ENCODE assay signal across 8 mouse cellular contexts in the genomic region with DNA sequence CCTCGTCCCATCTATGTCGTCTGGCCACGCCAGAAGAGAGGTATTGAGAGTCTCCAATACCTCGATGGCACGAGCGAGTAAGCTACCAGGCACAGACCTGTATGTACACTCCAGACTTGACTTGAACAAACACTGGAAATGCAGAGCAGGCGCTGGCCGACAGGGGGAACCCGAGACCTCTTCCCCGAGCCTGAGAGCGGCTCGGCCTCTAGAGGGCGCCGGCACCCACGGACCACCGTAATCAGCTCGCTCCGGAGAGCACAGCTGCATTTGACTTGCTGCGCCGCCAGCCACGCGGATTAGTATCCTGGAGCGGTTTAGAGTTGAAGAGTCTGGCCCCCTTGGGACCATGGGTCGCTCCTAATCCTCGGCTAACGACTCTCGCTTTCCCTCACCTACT. TPM values are rescaled to one million over a fixed set of nuclear protein-coding genes. Genes with fewer than 3 reads are reported as not detected.
DNase-seq lines count a peak whose midpoint lies in the region; ATAC-seq and TF ChIP-seq lines count a peak whose summit lies in the region.

No protein-coding gene starts in this region.

- DNase-seq in CD8-positive naive resting alpha-beta T cell, adult 2 months (ENCODE audit: low read depth in 2 of 2, low spot score in 2 of 2): peak; percentile 96 to 97
- DNase-seq in c-Kit-negative CD71-positive TER-119-positive erythroid progenitor cells, embryonic 14.5 days (ENCODE audit: low read depth, low spot score): peak; percentile 75
- DNase-seq in forebrain, embryonic 11.5 days (ENCODE audit: low spot score): peak; percentile 99
- DNase-seq in kidney, postnatal 36 days: peak; percentile 91 to 96
- peak; percentile 67 to 77 (median 73) for DNase-seq in liver, embryonic 14.5 days (ENCODE audit: low read depth in 3 of 3, low spot score in 3 of 3)
- peak; percentile 99 for DNase-seq in neural tube, embryonic 10.5 days (ENCODE audit: extremely low spot score, low spot score)

- ATAC-seq in forebrain, embryonic 11.5 days (replicated peaks; ENCODE audit: low FRiP score): peak; percentile 38
- ATAC-seq in heart, embryonic 16.5 days (replicated peaks; ENCODE audit: extremely low read depth, insufficient read depth, low FRiP score): peak; percentile 25; the same call in 1 of the 2 replicates
- peak; percentile 61 for ATAC-seq in liver, embryonic 14.5 days (ENCODE audit: insufficient read depth)
- ATAC-seq in stomach, embryonic 15.5 days (ENCODE audit: insufficient read depth, low FRiP score, low read depth): peak; percentile 47; the same call in 1 of the 2 replicates

- WGBS in forebrain, embryonic 11.5 days: under 1% methylated on average over 27 of the region's 27 CpGs
- WGBS in heart, embryonic 16.5 days: under 1% methylated on average over 27 of the region's 27 CpGs
- WGBS in liver, embryonic 14.5 days (ENCODE audit: insufficient replicate concordance): under 1% methylated on average over 27 of the region's 27 CpGs
- WGBS in stomach, embryonic 15.5 days: 0% methylated on average over 27 of the region's 27 CpGs

- peak overlapping the region; percentile 80 for H3K27ac ChIP-seq in forebrain, embryonic 11.5 days (ENCODE audit: low read depth, low read length)
- H3K27ac ChIP-seq in heart, embryonic 16.5 days (ENCODE audit: low read length): no peak overlapping the region
- no peak overlapping the region for H3K27ac ChIP-seq in liver, embryonic 14.5 days
- H3K27ac ChIP-seq in stomach, embryonic 15.5 days: no peak overlapping the region

- no peaks in the 10 kb centered on the region for H3K9me3 ChIP-seq in forebrain, embryonic 11.5 days (ENCODE audit: control insufficient read depth, low read length)
- H3K9me3 ChIP-seq in heart, embryonic 16.5 days (replicated peaks; ENCODE audit: control insufficient read depth, low read length): no peaks in the 10 kb centered on the region
- no peaks in the 10 kb centered on the region for H3K9me3 ChIP-seq in liver, embryonic 14.5 days (ENCODE audit: control insufficient read depth, low read length)
- H3K9me3 ChIP-seq in stomach, embryonic 15.5 days: no peaks in the 10 kb centered on the region

- TF ChIP-seq CTCF in liver, embryonic 14.5 days (IDR thresholded peaks at IDR 0.05; ENCODE audit: low read depth): peak; percentile 100

- TF ChIP-seq EP300 in liver, embryonic 14.5 days (IDR thresholded peaks at IDR 0.05; ENCODE audit: low read depth): no peak

- peaks cover 2% of the 10 kb centered on the region for H3K36me3 ChIP-seq in forebrain, embryonic 11.5 days (ENCODE audit: control insufficient read depth, insufficient read depth, low read length)
- peaks cover 4% of the 10 kb centered on the region for H3K36me3 ChIP-seq in heart, embryonic 16.5 days (ENCODE audit: control insufficient read depth, insufficient read depth)
- H3K36me3 ChIP-seq in liver, embryonic 14.5 days (replicated peaks; ENCODE audit: control insufficient read depth, insufficient read depth, low read depth): peaks cover 8% of the 10 kb centered on the region
- peaks cover under 1% of the 10 kb centered on the region; the same call in 1 of the 2 replicates for H3K36me3 ChIP-seq in stomach, embryonic 15.5 days

- peak overlapping the region; percentile 37; the same call in 1 of the 2 replicates for H3K9ac ChIP-seq in forebrain, embryonic 11.5 days (ENCODE audit: low read length)
- peak overlapping the region; percentile 72 for H3K9ac ChIP-seq in heart, embryonic 16.5 days (ENCODE audit: low read length)
- H3K9ac ChIP-seq in liver, embryonic 14.5 days (replicated peaks): peak overlapping the region; percentile 44
- H3K9ac ChIP-seq in stomach, embryonic 15.5 days: peak overlapping the region; percentile 5; the same call in 1 of the 2 replicates

- H3K4me3 ChIP-seq in forebrain, embryonic 11.5 days (ENCODE audit: low read depth, low read length): 0 out of 2 replicates have a peak overlapping the region, but pooled peaks have one; percentile 6
- H3K4me3 ChIP-seq in heart, embryonic 16.5 days (ENCODE audit: low read length): peak overlapping the region; percentile 61
- peak overlapping the region; percentile 12 to 36; a peak in 3 of 4 replicates for H3K4me3 ChIP-seq in liver, embryonic 14.5 days (ENCODE audit: insufficient read depth in 1 of 2, low read depth in 2 of 2, low read length in 2 of 2)
- peak overlapping the region; percentile 48 for H3K4me3 ChIP-seq in stomach, embryonic 15.5 days (replicated peaks)

- H3K4me1 ChIP-seq in forebrain, embryonic 11.5 days (replicated peaks; ENCODE audit: control insufficient read depth, insufficient read depth, low read length): peaks cover 59% of the 10 kb centered on the region
- H3K4me1 ChIP-seq in heart, embryonic 16.5 days (ENCODE audit: control insufficient read depth, insufficient read depth, low read length): peaks cover 56% of the 10 kb centered on the region
- peaks cover 13 to 28% of the 10 kb centered on the region in 2 experiments for H3K4me1 ChIP-seq in liver, embryonic 14.5 days (replicated peaks; ENCODE audit: control insufficient read depth in 2 of 2, insufficient read depth in 2 of 2, low read length in 1 of 2)
- H3K4me1 ChIP-seq in stomach, embryonic 15.5 days: peaks cover 84% of the 10 kb centered on the region

- H3K27me3 ChIP-seq in forebrain, embryonic 11.5 days (ENCODE audit: control insufficient read depth, insufficient read depth, low read length): peaks cover 58% of the 10 kb centered on the region
- peaks cover 55% of the 10 kb centered on the region for H3K27me3 ChIP-seq in heart, embryonic 16.5 days (ENCODE audit: control insufficient read depth, insufficient read depth, low read length)
- peaks cover 67% of the 10 kb centered on the region for H3K27me3 ChIP-seq in liver, embryonic 14.5 days (ENCODE audit: control insufficient read depth, insufficient read depth, low read length)
- peaks cover 60% of the 10 kb centered on the region for H3K27me3 ChIP-seq in stomach, embryonic 15.5 days (replicated peaks)

- H3K4me2 ChIP-seq in forebrain, embryonic 11.5 days (ENCODE audit: low read depth, low read length, severe bottlenecking): peak overlapping the region; percentile 83
- H3K4me2 ChIP-seq in heart, embryonic 16.5 days (ENCODE audit: low read depth, low read length): peak overlapping the region; percentile 94
- H3K4me2 ChIP-seq in liver, embryonic 14.5 days (ENCODE audit: low read depth): peak overlapping the region; percentile 71
- H3K4me2 ChIP-seq in stomach, embryonic 15.5 days: peak overlapping the region; percentile 94

RNA-seq across cellular contexts. Expression of gene Ndufa4l2, which starts 2.0 kb away (rescaled TPM):
- polyA plus RNA-seq in forebrain, embryonic 11.5 days (2014; fragmentation: Nextera tagmentation; extraction: Ambion mirVana): 5.9 and 6.1 TPM in 2 replicates
- 59.8 and 72.0 TPM in 2 replicates for polyA plus RNA-seq in heart, embryonic 16.5 days (2015; fragmentation: Nextera tagmentation; extraction: Ambion mirVana)
- polyA plus RNA-seq in liver, embryonic 14.5 days (2012; rRNA removed): 2.1 and 3.6 TPM in 2 replicates
- polyA plus RNA-seq in liver, embryonic 14.5 days (2014; fragmentation: Nextera tagmentation; extraction: Ambion mirVana): 2.0 and 5.8 TPM in 2 replicates
- 92.8 and 117 TPM in 2 replicates for polyA plus RNA-seq in stomach, embryonic 15.5 days (2015; fragmentation: Nextera tagmentation; extraction: Ambion mirVana)

RNA-seq across cellular contexts. Expression of gene Shmt2, which starts 9.4 kb away (rescaled TPM):
- polyA plus RNA-seq in forebrain, embryonic 11.5 days (2014; fragmentation: Nextera tagmentation; extraction: Ambion mirVana): 112 and 123 TPM in 2 replicates
- 127 and 132 TPM in 2 replicates for polyA plus RNA-seq in heart, embryonic 16.5 days (2015; fragmentation: Nextera tagmentation; extraction: Ambion mirVana)
- 81.0 and 88.6 TPM in 2 replicates for polyA plus RNA-seq in liver, embryonic 14.5 days (2012; rRNA removed)
- polyA plus RNA-seq in liver, embryonic 14.5 days (2014; fragmentation: Nextera tagmentation; extraction: Ambion mirVana): 82.7 and 88.2 TPM in 2 replicates
- polyA plus RNA-seq in stomach, embryonic 15.5 days (2015; fragmentation: Nextera tagmentation; extraction: Ambion mirVana): 142 and 144 TPM in 2 replicates

RNA-seq across cellular contexts. Expression of gene Stac3, which starts 11.3 kb away (rescaled TPM):
- polyA plus RNA-seq in forebrain, embryonic 11.5 days (2014; fragmentation: Nextera tagmentation; extraction: Ambion mirVana): not detected in 2 replicates
- 0.46 and 0.84 TPM in 2 replicates for polyA plus RNA-seq in heart, embryonic 16.5 days (2015; fragmentation: Nextera tagmentation; extraction: Ambion mirVana)
- polyA plus RNA-seq in liver, embryonic 14.5 days (2012; rRNA removed): 0.16 and 0.37 TPM in 2 replicates
- not detected in 2 replicates for polyA plus RNA-seq in liver, embryonic 14.5 days (2014; fragmentation: Nextera tagmentation; extraction: Ambion mirVana)
- polyA plus RNA-seq in stomach, embryonic 15.5 days (2015; fragmentation: Nextera tagmentation; extraction: Ambion mirVana): 0.92 and 1.7 TPM in 2 replicates

RNA-seq across cellular contexts. Expression of gene Nxph4, which starts 21.5 kb away (rescaled TPM):
- polyA plus RNA-seq in forebrain, embryonic 11.5 days (2014; fragmentation: Nextera tagmentation; extraction: Ambion mirVana): 37.6 and 40.4 TPM in 2 replicates
- 1.2 and 1.4 TPM in 2 replicates for polyA plus RNA-seq in heart, embryonic 16.5 days (2015; fragmentation: Nextera tagmentation; extraction: Ambion mirVana)
- polyA plus RNA-seq in liver, embryonic 14.5 days (2012; rRNA removed): not detected in 2 replicates
- 0.13 TPM in 1 of 2 replicates, not detected in the other for polyA plus RNA-seq in liver, embryonic 14.5 days (2014; fragmentation: Nextera tagmentation; extraction: Ambion mirVana)
- 5.0 and 5.4 TPM in 2 replicates for polyA plus RNA-seq in stomach, embryonic 15.5 days (2015; fragmentation: Nextera tagmentation; extraction: Ambion mirVana)

Comparison
In these comparisons a context has a peak if more than half of its experiments do, and no peak if none do; other contexts are left out.
1. H3K4me3 ChIP-seq: peak in every context shown above with its lines; median percentile 61 in heart, embryonic 16.5 days; 48 in stomach, embryonic 15.5 days; 24 in liver, embryonic 14.5 days; 6 in forebrain, embryonic 11.5 days.
2. H3K9ac ChIP-seq: peak in every context shown above with its lines; median percentile 72 in heart, embryonic 16.5 days; 44 in liver, embryonic 14.5 days; 37 in forebrain, embryonic 11.5 days; 5 in stomach, embryonic 15.5 days.